Mouse (Mus musculus) testis, adult 2 months (tissue): Measurements from ENCODE around the gene Olfr456.

ENCODE experiments used
- CTCF ChIP-seq: fragments of 200-500 bp; IDR thresholded peaks from 2 replicates; pipeline ENCODE4 v1.5.1; 2012; ENCODE audit warnings: low read depth, mild to moderate bottlenecking, inconsistent platforms, low read length, moderate library complexity; ENCODE audit not compliant: control insufficient read depth, insufficient read depth, insufficient replicate concordance
- POLR2A ChIP-seq: fragments of 200-500 bp; IDR thresholded peaks from 2 replicates; pipeline ENCODE4 v1.6.1; 2012; ENCODE audit warnings: low read depth, mild to moderate bottlenecking, inconsistent platforms, low read length, moderate library complexity; ENCODE audit not compliant: control insufficient read depth

GRCm38 (mm10) chr6:42509311-42509710, 22.3 kb upstream of the Olfr456 start:
- no peak for TF ChIP-seq POLR2A
- TF ChIP-seq CTCF: no peak
